Comparison of ENCODE assay signal across 31 mouse cellular contexts in genomic region chr3:109311172-109311824, GRCm38 (mm10). TPM values are rescaled to one million over a fixed set of nuclear protein-coding genes. Genes with fewer than 3 reads are reported as not detected.
DNase-seq lines count a peak whose midpoint lies in the region; ATAC-seq and TF ChIP-seq lines count a peak whose summit lies in the region.
"Had no signal": no experiment of that assay in that cellular context is flagged by ENCODE, and none has a peak within 500 bp of the region (broad histone marks: within the 10 kb centered on the region; RNA-seq: fewer than 3 reads in every experiment).

No protein-coding gene starts in this region.

- peak; percentile 76; the same call in 1 of the 2 replicates for ATAC-seq in neutrophil, adult 5-6 weeks (ENCODE audit: extremely low read depth, insufficient number of reproducible peaks, low FRiP score, poor library complexity, severe bottlenecking)
- ATAC-seq: forebrain, embryonic 14.5 days; inflammation-experienced regulatory T-cells, adult 6 months; midbrain, embryonic 15.5 days had no signal

- no peak overlapping the region for H3K4me3 ChIP-seq in heart, embryonic 10.5 days
- no peak overlapping the region for H3K4me3 ChIP-seq in MEL (ENCODE audit: control insufficient read depth in 1 of 2, insufficient read depth in 1 of 2, low read depth in 2 of 2, low read length in 2 of 2)
- H3K4me3 ChIP-seq: embryonic facial prominence, embryonic 15.5 days; heart, adult 2 months; heart, embryonic 13.5 days; hindbrain, embryonic 10.5 days; hindbrain, embryonic 15.5 days; layer of hippocampus, adult 2 months; limb, embryonic 13.5 days; lung, embryonic 15.5 days; midbrain, embryonic 15.5 days had no signal

- TF ChIP-seq EP300 in MEL (IDR thresholded peaks at IDR 0.05; ENCODE audit: low read depth in 1 of 2, low read length in 2 of 2), result peak; percentile 76 to 77

- H3K9ac ChIP-seq in MEL (ENCODE audit: control insufficient read depth, low read depth, low read length, poor library complexity, severe bottlenecking), result peak overlapping the region; percentile 48; the same call in 1 of the 2 replicates
- H3K9ac ChIP-seq: embryonic facial prominence, embryonic 15.5 days; heart, embryonic 13.5 days; hindbrain, embryonic 15.5 days; limb, embryonic 13.5 days; lung, embryonic 15.5 days; midbrain, embryonic 15.5 days had no signal

- TF ChIP-seq RAD21 in MEL (IDR thresholded peaks at IDR 0.05; ENCODE audit: low read depth, low read length), result no peak

- peaks cover 12% of the 10 kb centered on the region for H3K4me1 ChIP-seq in heart, embryonic 10.5 days
- peaks cover 2 to 33% of the 10 kb centered on the region in 2 experiments; a peak in 3 of 4 replicates for H3K4me1 ChIP-seq in MEL (ENCODE audit: control insufficient read depth in 1 of 2, insufficient read depth in 2 of 2, low read length in 2 of 2)
- H3K4me1 ChIP-seq: hindbrain, embryonic 15.5 days; lung, embryonic 15.5 days had no signal

- no peaks in the 10 kb centered on the region for H3K27me3 ChIP-seq in heart, embryonic 10.5 days (ENCODE audit: insufficient read depth, poor library complexity, severe bottlenecking)
- H3K27me3 ChIP-seq in MEL (ENCODE audit: control insufficient read depth in 1 of 2, insufficient read depth in 2 of 2, low read length in 2 of 2), result no peaks in the 10 kb centered on the region
- H3K27me3 ChIP-seq: embryonic facial prominence, embryonic 15.5 days; hindbrain, embryonic 15.5 days; limb, embryonic 13.5 days; lung, embryonic 15.5 days; midbrain, embryonic 15.5 days had no signal

- TF ChIP-seq POLR2A in MEL (IDR thresholded peaks at IDR 0.05; ENCODE audit: control insufficient read depth in 1 of 2, insufficient read depth in 1 of 2, low read depth in 1 of 2, low read length in 2 of 2, poor library complexity in 1 of 2), result no peak

- DNase-seq in heart, adult 11 months, result peak; percentile 80
- DNase-seq in heart, embryonic 10.5 days (ENCODE audit: low spot score), result no peak
- peak; percentile 84 for DNase-seq in MEL (ENCODE audit: low read depth, low spot score)
- DNase-seq in gonadal fat pad, adult 2 months (ENCODE audit: low read depth), result peak; percentile 95
- DNase-seq in cerebellum, adult 8-10 months, result no peak
- no peak for DNase-seq in embryo, embryonic 9.5 days (ENCODE audit: extremely low spot score)
- DNase-seq: adrenal gland, postnatal 14 days; B cell, adult 2 months; cerebellum, adult 2 months; cerebellum, postnatal 25 days; embryo, embryonic 11 days; gastrocnemius, postnatal 14 days; heart, adult 2 months; heart, postnatal 10 days; kidney, adult 2 months; kidney, postnatal 36 days; right cerebral cortex, postnatal 4 days; thymus, adult 2 months; thymus, postnatal 36 days had no signal

- WGBS in heart, embryonic 10.5 days, result 87% methylated on average over 6 of the region's 6 CpGs

- no peak for TF ChIP-seq CTCF in MEL (IDR thresholded peaks at IDR 0.05 in 2 of 3, conservative IDR thresholded peaks at IDR 0.05 in 1 of 3; ENCODE audit: control insufficient read depth in 1 of 3, insufficient read depth in 1 of 3, low read depth in 2 of 3, low read length in 3 of 3, poor library complexity in 1 of 3, severe bottlenecking in 1 of 3)

- H3K9me3 ChIP-seq in heart, embryonic 10.5 days, result no peaks in the 10 kb centered on the region
- no peaks in the 10 kb centered on the region for H3K9me3 ChIP-seq in MEL (replicated peaks; ENCODE audit: insufficient read depth, low read length)
- H3K9me3 ChIP-seq: embryonic facial prominence, embryonic 15.5 days; heart, embryonic 13.5 days; hindbrain, embryonic 10.5 days; hindbrain, embryonic 15.5 days; limb, embryonic 13.5 days; lung, embryonic 15.5 days; midbrain, embryonic 15.5 days had no signal

- no peaks in the 10 kb centered on the region for H3K36me3 ChIP-seq in heart, embryonic 10.5 days
- peaks cover 0 to 32% of the 10 kb centered on the region in 2 experiments; a peak in 2 of 4 replicates for H3K36me3 ChIP-seq in MEL (ENCODE audit: control insufficient read depth in 1 of 2, insufficient read depth in 2 of 2, low read length in 2 of 2)
- H3K36me3 ChIP-seq: embryonic facial prominence, embryonic 15.5 days; G1E; heart, embryonic 13.5 days; hindbrain, embryonic 10.5 days; hindbrain, embryonic 15.5 days; limb, embryonic 13.5 days; lung, embryonic 15.5 days; midbrain, embryonic 15.5 days had no signal

- no peak overlapping the region for H3K27ac ChIP-seq in heart, embryonic 10.5 days
- peak overlapping the region; percentile 59; the same call in 1 of the 2 replicates for H3K27ac ChIP-seq in MEL (ENCODE audit: control insufficient read depth, low read depth, low read length)
- H3K27ac ChIP-seq: embryonic facial prominence, embryonic 15.5 days; heart, adult 2 months; heart, embryonic 13.5 days; hindbrain, embryonic 10.5 days; hindbrain, embryonic 15.5 days; layer of hippocampus, adult 2 months; limb, embryonic 13.5 days; lung, embryonic 15.5 days; midbrain, embryonic 15.5 days had no signal

- H3K79me2 ChIP-seq in MEL (ENCODE audit: control insufficient read depth, insufficient read depth, low read length, poor library complexity), result no peaks in the 10 kb centered on the region

TF ChIP-seq in MEL, 35 proteins besides CTCF, POLR2A, EP300 and RAD21:
- no peak for TF ChIP-seq SMC3 (IDR thresholded peaks at IDR 0.05; ENCODE audit: low read depth, low read length)
- TF ChIP-seq ELF1 (IDR thresholded peaks at IDR 0.05; ENCODE audit: low read depth, low read length), result 0 out of 2 replicates have a peak, but pooled peaks have one; percentile 28
- TF ChIP-seq TAL1 (IDR thresholded peaks at IDR 0.05; ENCODE audit: low read length), result no peak
- TF ChIP-seq ZC3H11A (IDR thresholded peaks at IDR 0.05; ENCODE audit: low read depth, low read length), result no peak
- 0 out of 2 replicates have a peak, but pooled peaks have one; percentile 40 for TF ChIP-seq MAX (IDR thresholded peaks at IDR 0.05; ENCODE audit: low read length)

RNA-seq across cellular contexts. Expression of gene Vav3, which starts 29.2 kb away (rescaled TPM):
- 9.3 and 9.4 TPM in 2 replicates for polyA plus RNA-seq in heart, embryonic 10.5 days (2016; fragmentation: Nextera tagmentation; extraction: Ambion mirVana)
- not detected in 2 replicates for total RNA-seq in MEL (2012; rRNA removed)
- polyA plus RNA-seq in MEL (2012; ENCODE audit: insufficient read depth in 1 of 2, insufficient read length in 2 of 2, low read depth in 1 of 2, low replicate concordance in 2 of 2, missing spikeins in 1 of 2), result not detected
- polyA plus RNA-seq in gonadal fat pad, adult 2 months (2012; rRNA removed), result 3.5 and 3.7 TPM in 2 replicates
- 44.2 and 54.9 TPM in 2 replicates for total RNA-seq in neutrophil, adult 5-6 weeks (2017)
- polyA plus RNA-seq: G1E had no signal

Comparison
In these comparisons a context has a peak if more than half of its experiments do, and no peak if none do; other contexts are left out.
1. DNase-seq: peak in heart, adult 11 months (single experiment), MEL (single experiment) and gonadal fat pad, adult 2 months (single experiment); none in heart, embryonic 10.5 days (single experiment), cerebellum, adult 8-10 months (single experiment) and embryo, embryonic 9.5 days (single experiment).